Mouse (Mus musculus): ENCODE data around the gene Kcnj14.

Kcnj14 gene

GRCm38 (mm10) chr7:45832428-45832827, 7.8 kb upstream of the Kcnj14 start:
- CTCF ChIA-PET = no interaction called here

- CTCF ChIA-PET = no interaction called here
Observed at GRCm38 (mm10) chr7:45831128-45831525, 6.5 kb upstream of the Kcnj14 start.

- CTCF ChIA-PET = no interaction called here
Observed at GRCm38 (mm10) chr7:45830427-45831127, 6.0 kb upstream of the Kcnj14 start, which contains the start of gene Grwd1. TSS of gene Grwd1 (minus strand) at chr7:45830944.

- CTCF ChIA-PET = no interaction called here
Observed at GRCm38 (mm10) chr7:45826631-45827030, 2.0 kb upstream of the Kcnj14 start.

GRCm38 (mm10) chr7:45820913-45821312, 3.7 kb downstream of the Kcnj14 start:
- CTCF ChIA-PET = no interaction called here

GRCm38 (mm10) chr7:45819843-45820242, 4.7 kb downstream of the Kcnj14 start:
- CTCF ChIA-PET = no interaction called here

GRCm38 (mm10) chr7:45815984-45816351, 8.6 kb downstream of the Kcnj14 start:
- CTCF ChIA-PET = interaction anchor here (0.5 kb wide), 1 partner anchor 37 kb away, joined by 3 read pairs; no protein-coding TSS in a partner anchor

- CTCF ChIA-PET = no interaction called here
Observed at GRCm38 (mm10) chr7:45815323-45815983, 9.1 kb downstream of the Kcnj14 start.

GRCm38 (mm10) chr7:45814841-45815240, 9.7 kb downstream of the Kcnj14 start:
- CTCF ChIA-PET = interaction anchor here (0.6 kb wide), 1 partner anchor 48 kb away, joined by 3 read pairs; no protein-coding TSS in a partner anchor

GRCm38 (mm10) chr7:45813787-45814779, 10.5 kb downstream of the Kcnj14 start, which contains the start of gene Cyth2:
TSS of gene Cyth2 (minus strand) at chr7:45814581.
- CTCF ChIA-PET = interaction anchor here (0.6 kb wide), 1 partner anchor 48 kb away, joined by 3 read pairs; no protein-coding TSS in a partner anchor

GRCm38 (mm10) chr7:45812921-45813320, 11.7 kb downstream of the Kcnj14 start:
- CTCF ChIA-PET = no interaction called here

GRCm38 (mm10) chr7:45809276-45810075, 15.1 kb downstream of the Kcnj14 start:
- CTCF ChIA-PET = no interaction called here

GRCm38 (mm10) chr7:45808471-45808870, 16.1 kb downstream of the Kcnj14 start:
- CTCF ChIA-PET = interaction anchor here (0.7 kb wide), 1 partner anchor 25 kb away, joined by 10 read pairs; no protein-coding TSS in a partner anchor

GRCm38 (mm10) chr7:45805941-45806340, 18.6 kb downstream of the Kcnj14 start:
- CTCF ChIA-PET = no interaction called here

- CTCF ChIA-PET = no interaction called here
Observed at GRCm38 (mm10) chr7:45802551-45802950, 22.0 kb downstream of the Kcnj14 start.

- CTCF ChIA-PET = interaction anchor here (0.7 to 1.4 kb wide), 6 partner anchors 16 to 93 kb away, joined by 3 to 25 read pairs (median 4); no protein-coding TSS in a partner anchor
Observed at GRCm38 (mm10) chr7:45801348-45801747, 23.2 kb downstream of the Kcnj14 start.

- CTCF ChIA-PET = interaction anchor here (0.7 to 1.4 kb wide), 6 partner anchors 15 to 122 kb away, joined by 3 to 25 read pairs (median 4); no protein-coding TSS in a partner anchor
Observed at GRCm38 (mm10) chr7:45800546-45801204, 23.9 kb downstream of the Kcnj14 start.

GRCm38 (mm10) chr7:45800001-45800400, 24.6 kb downstream of the Kcnj14 start:
- CTCF ChIA-PET = interaction anchor here (0.7 kb wide), 2 partner anchors 26 to 83 kb away, joined by 3 to 11 read pairs; no protein-coding TSS in a partner anchor

GRCm38 (mm10) chr7:45798931-45799330, 25.7 kb downstream of the Kcnj14 start:
- CTCF ChIA-PET = interaction anchor here (0.7 kb wide), 2 partner anchors 60 to 585 kb away, joined by 3 read pairs; no protein-coding TSS in a partner anchor

- CTCF ChIA-PET = no interaction called here
Observed at GRCm38 (mm10) chr7:45798511-45798836, 26.1 kb downstream of the Kcnj14 start.
